Mouse (Mus musculus) CD4-positive naive resting alpha-beta T cell, adult 76 days (primary cell): ENCODE data around the gene Gm49342. TPM values are rescaled to one million over a fixed set of nuclear protein-coding genes. Genes with fewer than 3 reads are reported as not detected.

Experiments
- total RNA-seq: library from RNA; stranded (reverse); gene quantifications from one replicate; pipeline ENCODE4 v1.2.4, GENCODE M21; 2023

Gene Gm49342
- total RNA-seq: 17.4 TPM

DNA sequence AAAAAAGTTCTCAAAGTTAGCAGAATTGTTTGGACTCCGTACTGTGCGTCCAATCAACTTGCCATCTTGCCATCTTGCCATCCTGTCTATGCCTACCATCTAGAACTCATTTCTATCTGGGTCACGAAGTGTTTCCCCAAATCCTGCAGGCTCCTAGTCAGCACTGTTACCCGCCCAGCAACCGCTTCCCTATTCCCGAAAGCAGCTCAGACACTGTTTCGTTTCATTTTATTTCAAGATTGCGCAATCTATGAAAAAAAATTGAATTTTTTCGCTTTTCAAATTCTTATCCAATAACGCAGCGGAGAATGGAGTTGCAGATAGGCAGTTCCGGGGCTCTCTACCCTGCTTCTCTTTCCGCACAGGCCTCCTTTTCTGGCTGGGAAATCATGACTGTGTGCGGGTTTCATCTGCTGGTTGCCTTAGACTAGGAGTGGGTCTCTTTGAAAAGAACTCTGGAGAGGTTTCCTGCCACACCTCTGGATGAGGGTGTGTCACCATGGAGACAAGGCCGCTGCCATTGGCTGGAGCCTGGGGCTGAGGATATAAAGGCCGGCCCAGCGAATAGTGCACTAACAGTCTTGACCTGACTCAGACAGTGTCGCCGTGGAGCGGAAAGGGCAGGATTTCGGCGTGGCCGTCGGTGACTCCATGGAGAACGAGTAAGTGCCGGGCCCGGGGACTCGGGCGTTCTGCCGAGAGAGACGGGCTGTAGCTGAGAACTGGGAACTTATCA lies at the start of gene Gm49342:
Gene Gm49342, plus strand, starts transcription at position 586 of the 736 bp plus-strand sequence.

DNA sequence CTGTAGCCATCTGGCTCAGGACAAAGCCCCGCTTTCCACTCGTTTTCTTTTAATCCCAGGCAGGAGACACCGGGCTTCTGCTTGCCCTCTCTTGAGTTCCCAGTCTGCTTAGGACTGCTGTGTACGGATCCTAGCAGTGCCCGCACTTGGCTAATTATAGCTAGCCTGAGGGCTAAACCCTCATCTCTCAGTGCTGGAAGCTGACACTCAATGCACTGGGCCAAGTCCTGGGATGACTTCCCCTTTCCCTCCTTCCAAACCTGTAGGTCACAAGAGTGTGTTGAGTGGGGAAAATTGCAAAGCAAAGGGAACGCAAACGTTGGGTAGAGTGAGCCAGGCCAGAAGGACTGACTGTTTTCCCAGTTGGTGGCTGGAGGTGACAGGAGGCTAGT lies 46.9 kb upstream of the Gm49342 start, which contains the start of gene Klhl33:
Gene Klhl33, minus strand, starts transcription at position 134 of the 392 bp plus-strand sequence.

DNA sequence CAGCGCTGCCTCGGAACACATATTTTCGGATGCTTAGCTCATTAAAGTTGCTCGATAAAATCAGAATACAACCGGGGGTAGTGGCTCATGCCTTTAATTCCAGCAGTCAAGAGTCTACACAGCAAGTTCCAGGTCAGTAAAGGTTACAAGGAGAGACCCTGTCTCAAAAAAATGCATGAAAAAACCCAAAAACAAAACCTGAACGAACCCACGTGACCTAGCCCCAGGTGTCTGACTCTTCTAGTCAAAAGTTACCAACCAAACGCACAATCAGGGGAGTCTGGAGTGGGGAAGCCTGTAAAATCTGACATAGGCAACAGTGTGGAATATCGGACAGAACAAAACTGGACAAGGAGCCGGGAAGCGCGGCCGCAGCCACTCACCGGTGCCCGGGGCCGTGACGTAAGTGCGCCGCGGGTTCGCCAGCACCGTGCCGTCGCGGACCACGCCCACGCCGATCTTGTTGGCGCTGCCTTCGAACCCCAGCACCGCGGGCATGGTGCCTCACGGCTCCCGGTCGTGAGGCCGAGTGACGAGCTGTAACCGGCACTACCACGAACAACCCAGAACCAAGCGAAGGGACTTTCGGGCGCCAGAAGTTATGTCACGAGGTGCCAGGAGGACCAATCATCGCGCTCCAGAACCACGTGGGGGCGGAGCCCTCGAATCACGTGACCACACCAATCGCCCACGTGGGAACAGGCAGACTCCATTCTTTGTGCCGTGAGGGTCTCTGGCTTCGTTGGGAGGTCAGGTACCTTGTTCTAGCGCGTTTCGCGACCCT lies 19.8 kb upstream of the Gm49342 start, which contains the start of the genes Osgep and Apex1:
Gene Osgep, minus strand, starts transcription at position 613 of the 784 bp plus-strand sequence.
Gene Apex1, plus strand, starts transcription at position 688 of the 784 bp plus-strand sequence.

DNA sequence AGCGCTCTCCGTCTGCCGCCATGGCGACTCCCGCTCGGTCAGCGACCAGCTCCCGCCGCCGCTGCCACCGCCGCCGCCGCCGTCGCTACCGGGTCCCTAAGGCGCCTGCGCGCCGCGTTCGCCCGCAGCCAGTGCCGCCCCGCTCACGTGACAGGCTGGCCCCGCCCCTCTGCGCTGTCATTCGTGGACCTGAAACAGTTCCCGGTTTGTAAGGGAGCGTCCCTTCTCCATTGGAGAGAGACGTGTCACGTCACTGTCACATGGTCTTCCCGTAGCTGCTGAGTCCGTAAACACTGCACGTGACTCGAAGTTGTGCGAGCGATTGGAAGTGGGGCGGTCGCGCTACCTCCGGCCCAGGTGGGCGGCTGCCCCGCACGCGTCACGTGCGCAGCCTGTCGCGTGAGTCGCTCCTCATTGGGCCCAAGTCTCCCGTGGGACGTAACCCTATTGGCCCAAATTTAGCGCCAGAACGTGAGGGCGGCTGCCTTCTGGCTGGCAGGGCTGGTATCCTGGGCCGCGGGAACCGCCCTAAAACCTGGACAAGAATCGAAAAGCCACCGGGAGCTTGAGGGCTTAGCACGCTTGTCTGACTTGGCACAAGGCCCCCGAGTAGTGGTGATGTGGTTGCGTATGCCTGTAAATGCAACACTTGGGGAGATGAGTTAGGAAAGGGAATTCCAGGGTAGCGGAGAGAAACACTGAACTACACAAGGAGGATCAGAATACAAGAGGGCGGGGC lies 13.4 kb upstream of the Gm49342 start, which contains the start of the genes Pip4p1 and Pnp:
Gene Pip4p1, minus strand, starts transcription at position 103 of the 739 bp plus-strand sequence.
Gene Pnp, plus strand, starts transcription at position 329 of the 739 bp plus-strand sequence.

DNA sequence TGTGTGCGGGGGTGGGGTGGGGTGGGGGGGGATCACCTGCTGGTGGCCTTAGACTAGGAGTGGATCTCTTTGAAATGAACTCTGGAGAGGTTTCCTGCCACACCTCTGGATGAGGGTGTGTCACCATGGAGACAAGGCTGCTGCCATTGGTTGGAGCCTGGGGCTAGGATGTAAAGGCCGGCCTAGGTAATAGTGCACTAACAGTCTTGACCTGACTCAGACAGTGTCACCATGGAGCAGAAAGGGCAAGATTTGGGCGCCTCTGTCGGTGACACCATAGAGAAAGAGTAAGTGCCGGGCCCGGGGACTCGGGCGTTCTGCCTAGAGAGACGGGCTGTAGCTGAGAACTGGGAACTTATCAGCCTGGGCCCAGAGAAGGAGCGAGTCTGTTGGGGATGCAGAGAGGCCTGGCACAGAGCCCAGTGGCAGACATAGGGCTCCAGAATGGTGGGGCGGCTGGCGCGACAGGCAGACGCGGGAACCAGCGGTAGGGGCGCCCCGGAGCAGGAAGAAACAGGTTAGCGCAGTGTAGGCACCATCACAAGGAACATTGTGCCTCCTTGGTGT lies 11.7 kb downstream of the Gm49342 start, which contains the start of gene Pnp2:
Gene Pnp2, plus strand, starts transcription at position 51 of the 567 bp plus-strand sequence.

DNA sequence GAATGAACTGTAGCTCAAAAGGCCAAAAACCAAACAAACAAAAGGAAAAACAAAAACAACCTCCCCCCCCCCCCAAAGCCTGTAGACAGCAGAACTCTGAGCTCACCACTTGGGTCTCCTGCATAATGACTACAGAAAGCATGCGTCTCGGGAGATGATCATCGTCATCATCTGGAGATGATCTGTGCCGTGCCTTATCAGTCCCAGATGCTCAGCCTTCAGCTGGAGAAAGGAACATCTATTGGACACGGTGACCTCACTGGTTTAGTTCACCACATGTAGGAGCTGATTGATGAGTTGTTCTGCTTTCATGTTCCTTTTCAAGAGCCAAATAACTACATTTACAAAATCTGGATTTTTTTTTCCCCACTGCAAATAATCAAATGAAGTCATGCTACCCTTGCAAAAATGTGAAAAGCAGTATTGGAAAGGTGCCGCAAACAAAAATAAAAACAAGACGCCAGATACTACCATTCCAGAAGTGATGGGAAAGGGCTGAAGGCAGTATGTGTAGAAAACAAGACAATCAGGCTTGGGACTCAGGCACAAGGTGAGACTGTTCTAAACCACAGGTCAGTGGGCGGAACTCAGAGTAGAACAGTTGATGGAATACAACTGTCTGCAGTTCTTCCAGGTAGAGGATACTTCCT lies 63.0 kb downstream of the Gm49342 start, which contains the start of gene Rnase10:
Gene Rnase10, plus strand, starts transcription at position 600 of the 650 bp plus-strand sequence.

Other genes starting within 250 kb of the Gm49342 start
- gene Olfr748, start 237.1 kb upstream of the Gm49342 start, total RNA-seq: not detected
- not detected for gene Olfr749, start 199.4 kb upstream of the Gm49342 start, total RNA-seq
- gene Ttc5, start 159.0 kb upstream of the Gm49342 start, total RNA-seq: 76.9 TPM
- not detected for gene Ccnb1ip1, start 136.8 kb upstream of the Gm49342 start, total RNA-seq
- gene Parp2, start 136.7 kb upstream of the Gm49342 start, total RNA-seq: 67.2 TPM
- gene Tep1, start 74.0 kb upstream of the Gm49342 start, total RNA-seq: 45.2 TPM
- gene Klhl33, start 47.0 kb upstream of the Gm49342 start, total RNA-seq: 0.41 TPM
- gene Osgep, start 19.6 kb upstream of the Gm49342 start, total RNA-seq: 36.9 TPM
- gene Apex1, start 19.5 kb upstream of the Gm49342 start, total RNA-seq: 43.1 TPM
- 122 TPM for gene Pip4p1, start 13.7 kb upstream of the Gm49342 start, total RNA-seq
- gene Pnp, start 13.4 kb upstream of the Gm49342 start, total RNA-seq: 21.6 TPM
- 2.6 TPM for gene Pnp2, start 11.5 kb downstream of the Gm49342 start, total RNA-seq
- gene Rnase10, start 63.2 kb downstream of the Gm49342 start, total RNA-seq: not detected
- gene Rnase9, start 97.4 kb downstream of the Gm49342 start, total RNA-seq: not detected
- gene Rnase11, start 105.6 kb downstream of the Gm49342 start, total RNA-seq: not detected
- not detected for gene Rnase12, start 113.1 kb downstream of the Gm49342 start, total RNA-seq
- not detected for gene Olfr750, start 129.9 kb downstream of the Gm49342 start, total RNA-seq
- 0.73 TPM for gene Rnase4, start 146.6 kb downstream of the Gm49342 start, total RNA-seq
- gene Ang, start 146.6 kb downstream of the Gm49342 start, total RNA-seq: not detected
- not detected for gene Eddm3b, start 169.9 kb downstream of the Gm49342 start, total RNA-seq
- 8.2 TPM for gene Rnase6, start 179.4 kb downstream of the Gm49342 start, total RNA-seq
- not detected for gene Rnase1, start 202.3 kb downstream of the Gm49342 start, total RNA-seq
- gene Rnase2b, start 217.7 kb downstream of the Gm49342 start, total RNA-seq: not detected